Mouse (Mus musculus): ENCODE measurements around the gene Spata48.
A peak's percentile ranks its signal among the peaks of the same experiment; 100 is the strongest.

The Spata48 gene

DNA sequence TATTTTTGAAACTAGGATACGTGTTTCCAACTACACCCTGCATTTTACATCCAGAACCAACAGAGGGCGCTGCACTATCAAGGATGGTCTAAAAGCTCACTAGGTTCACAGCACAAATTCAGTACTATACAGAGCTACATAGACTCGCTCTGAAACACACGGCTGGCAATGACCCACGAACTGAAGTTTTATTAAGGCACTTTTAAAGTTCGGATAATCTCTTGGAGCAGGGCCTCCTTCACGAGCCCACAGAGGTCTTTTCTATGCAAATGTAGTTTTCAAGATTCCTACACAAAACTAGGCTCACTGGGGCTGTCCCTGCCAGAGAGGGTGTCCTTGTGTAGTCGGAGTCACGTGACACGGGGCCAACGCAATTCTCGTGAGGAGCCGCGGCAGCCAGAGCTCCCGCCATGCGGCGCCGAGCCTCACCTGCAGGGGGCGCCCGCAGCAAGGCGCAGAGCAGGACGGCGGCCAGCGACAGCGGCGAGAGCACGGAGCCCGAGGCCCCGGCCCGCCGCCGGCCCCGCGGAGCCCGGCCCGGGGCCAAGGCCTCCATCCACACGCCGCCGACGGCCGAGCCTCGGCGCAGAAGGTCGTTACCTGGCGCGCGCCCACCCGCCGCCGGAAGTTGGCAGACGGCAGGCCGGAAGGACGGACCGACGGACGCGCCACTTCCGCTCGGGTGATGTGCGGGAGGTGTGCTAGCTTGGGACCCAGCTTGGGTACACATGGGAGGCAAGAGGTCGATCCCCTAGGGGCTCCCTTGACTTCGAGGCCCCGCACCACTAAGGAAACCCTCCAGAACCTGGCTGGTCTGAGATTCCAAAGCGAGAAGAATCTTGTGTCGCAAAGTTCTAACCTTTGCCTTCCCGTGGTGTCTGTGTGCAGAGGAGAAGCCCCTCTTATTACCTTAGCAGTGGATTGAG is at the start of gene Spata48, which contains the start of gene Zpbp:
Gene Spata48, plus strand, starts transcription at position 460 of the 926 bp plus-strand sequence.
Gene Zpbp, minus strand, starts transcription at position 774 of the 926 bp plus-strand sequence.
- peak; percentile 90 for DNase-seq (ENCODE audit: extremely low spot score)

DNA sequence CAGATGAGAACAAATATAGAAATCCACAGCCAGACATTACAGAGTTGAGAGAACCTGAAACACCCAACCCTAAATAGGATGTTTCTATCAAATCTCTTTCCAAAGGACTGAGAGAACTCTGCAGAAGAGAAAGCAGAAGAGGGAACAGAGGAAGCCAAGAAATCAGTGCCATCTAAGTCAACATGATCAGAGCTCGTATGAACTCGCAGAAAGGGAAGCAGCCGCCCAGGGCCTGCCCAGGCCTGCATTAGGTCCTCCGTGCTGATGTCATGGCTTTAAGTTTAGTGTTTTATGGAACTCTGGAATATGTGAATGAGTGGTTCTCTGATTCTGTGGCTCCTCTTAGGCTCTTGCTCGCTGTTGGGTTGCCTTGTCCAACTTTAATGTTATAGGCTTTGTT is 47.7 kb upstream of the Spata48 start:
- DNase-seq (ENCODE audit: extremely low spot score) = no peak

DNA sequence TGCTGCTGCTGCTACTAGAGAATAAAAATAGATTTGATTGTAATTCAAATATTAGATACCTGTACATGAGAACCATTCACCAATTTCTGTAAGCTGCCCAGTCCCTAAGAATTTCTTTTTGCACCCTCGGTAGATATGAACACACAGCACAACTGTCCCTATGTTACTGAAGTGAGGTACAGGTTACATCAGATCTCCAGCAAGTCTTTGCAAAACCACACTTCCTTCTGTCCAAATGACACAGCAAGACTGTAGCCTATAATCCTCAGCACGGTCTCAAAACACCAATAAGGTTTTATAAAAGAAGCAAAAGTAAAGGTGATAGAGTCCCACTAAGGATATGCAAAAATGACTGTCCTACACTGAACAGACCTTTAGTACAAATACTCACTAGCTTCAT is 44.5 kb upstream of the Spata48 start:
- no peak for DNase-seq (ENCODE audit: extremely low spot score)

DNA sequence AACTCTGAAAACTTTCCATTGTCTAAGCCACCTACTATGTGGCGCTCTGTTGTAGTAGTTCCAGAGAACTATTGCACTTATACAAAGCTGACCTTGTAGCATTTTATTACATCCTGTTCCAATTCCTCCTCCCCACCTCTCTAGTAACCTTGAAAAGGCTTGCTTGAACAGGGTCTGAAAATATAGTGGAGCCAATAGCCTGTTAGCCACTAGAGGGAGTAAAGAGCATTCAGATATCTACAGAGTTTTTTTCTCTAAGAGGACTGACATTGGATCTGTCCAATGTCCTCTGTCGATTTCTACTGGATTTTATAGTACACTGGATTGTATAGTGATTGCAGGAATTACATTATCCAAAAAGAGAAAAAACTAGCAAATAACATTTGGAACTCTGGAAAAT is 6.9 kb upstream of the Spata48 start:
- DNase-seq (ENCODE audit: extremely low spot score) = no peak

DNA sequence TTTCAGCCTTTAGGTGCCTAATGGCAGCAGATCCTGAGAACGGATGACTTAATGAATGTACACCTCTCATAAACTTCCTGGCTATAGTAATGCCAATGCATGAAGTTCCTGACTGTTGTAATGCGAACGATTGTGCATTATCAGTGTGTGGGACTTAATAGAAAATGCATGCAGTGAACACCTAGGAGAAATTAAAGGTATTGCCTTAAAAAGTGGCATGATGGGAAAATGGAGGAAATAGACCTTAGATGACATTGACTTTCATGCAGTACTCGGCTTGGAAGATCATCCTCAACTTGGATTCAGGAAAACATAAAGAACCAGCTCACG is 632 bp downstream of the Spata48 start:
- no peak for DNase-seq (ENCODE audit: extremely low spot score)

DNA sequence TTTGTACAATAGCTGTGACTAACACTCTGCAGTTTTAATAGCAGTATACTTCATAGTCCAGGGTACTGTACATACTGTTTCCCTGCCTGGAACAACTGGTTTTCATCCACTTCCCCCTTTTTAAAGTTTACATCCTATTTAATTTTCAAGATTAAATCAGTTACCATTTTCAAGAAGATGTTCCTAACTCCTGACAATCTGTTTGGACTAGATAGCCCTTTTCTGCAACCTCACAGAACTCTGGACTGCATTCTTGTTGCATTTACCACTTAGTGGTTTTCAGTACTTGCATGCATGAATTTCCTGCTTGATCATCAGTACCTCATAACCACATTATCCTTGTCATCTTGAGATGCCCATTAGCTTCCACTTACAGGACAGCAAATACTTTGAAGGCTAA is 7.0 kb downstream of the Spata48 start:
- DNase-seq (ENCODE audit: extremely low spot score) = no peak

DNA sequence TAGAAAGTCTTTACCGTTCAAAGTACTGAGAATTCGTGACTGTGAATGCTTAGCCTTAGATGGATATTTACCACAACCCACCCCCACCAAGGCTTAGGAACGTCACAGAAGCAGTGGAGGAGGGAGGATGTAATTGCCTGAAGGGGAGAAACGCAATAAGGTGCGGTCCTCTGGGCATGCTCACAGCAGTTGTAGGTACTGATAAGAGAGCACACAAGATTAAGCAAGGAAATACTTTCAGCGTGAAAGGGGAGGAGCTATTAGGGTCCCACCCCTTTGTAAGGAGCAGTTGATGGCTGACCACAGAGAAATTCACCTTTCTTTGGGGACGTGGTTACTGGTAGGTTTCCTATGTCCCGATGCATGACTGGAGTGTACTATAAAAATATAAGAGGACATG is 22.5 kb downstream of the Spata48 start:
- no peak for DNase-seq (ENCODE audit: extremely low spot score)

DNA sequence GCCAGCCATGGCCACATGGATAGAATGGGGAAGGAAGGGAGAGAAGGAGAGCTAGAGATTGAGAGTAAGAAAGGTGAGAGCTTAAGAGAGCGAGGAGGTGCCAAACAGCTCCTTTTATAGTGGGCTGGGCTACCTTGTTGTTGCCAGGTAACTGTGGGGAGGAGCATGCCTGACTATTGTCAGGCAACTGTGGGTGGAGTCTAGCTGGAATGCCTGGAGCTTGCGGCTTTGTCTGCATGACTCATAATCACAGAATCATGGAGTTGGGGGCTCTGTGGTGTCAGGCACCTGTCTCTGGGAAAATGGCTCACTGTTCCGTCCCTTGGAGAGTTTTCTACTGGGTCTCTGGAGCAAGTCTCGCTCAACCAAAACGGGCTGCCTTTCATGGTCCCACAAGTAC is 30.1 kb downstream of the Spata48 start:
- no peak for DNase-seq (ENCODE audit: extremely low spot score)

DNA sequence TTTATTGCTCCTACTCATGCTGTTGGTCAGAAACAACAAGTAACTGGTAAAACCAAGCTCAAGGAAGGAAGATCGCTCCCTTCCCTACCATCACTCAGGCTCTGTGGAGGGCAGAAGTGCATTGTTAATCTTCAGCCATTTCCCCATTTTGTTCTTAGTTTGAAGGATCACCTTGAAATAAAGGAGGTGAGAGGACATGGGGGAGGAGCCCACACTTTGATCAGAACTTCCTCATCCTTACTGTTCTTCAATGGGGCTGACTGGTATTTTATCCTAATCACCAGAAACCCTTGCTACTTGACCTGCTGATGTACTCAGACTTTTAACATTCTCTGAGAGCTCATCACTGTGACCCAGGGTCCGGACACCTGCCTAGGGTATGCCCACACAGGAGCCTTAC is 33.8 kb downstream of the Spata48 start:
- DNase-seq (ENCODE audit: extremely low spot score) = no peak

DNA sequence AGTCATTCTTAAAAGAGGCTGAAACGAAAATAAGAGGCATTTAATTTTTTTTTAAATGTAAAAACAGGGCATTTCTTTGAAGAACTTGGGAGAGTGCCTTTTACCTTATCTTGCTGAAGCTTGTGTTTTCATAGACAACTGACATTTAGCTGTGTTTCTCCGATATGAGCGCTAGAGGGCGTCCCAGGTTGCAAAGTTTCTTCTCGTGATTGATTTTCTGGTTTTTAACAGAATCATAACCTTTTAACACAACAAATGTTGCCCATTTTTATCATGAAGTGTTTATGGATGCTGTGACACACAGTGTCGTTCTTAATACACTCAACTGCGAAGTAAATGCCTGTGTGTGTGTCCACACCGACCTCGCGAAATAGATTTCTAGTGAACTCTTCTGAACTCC is 38.0 kb downstream of the Spata48 start:
- DNase-seq (ENCODE audit: extremely low spot score) = peak; percentile 36

DNA sequence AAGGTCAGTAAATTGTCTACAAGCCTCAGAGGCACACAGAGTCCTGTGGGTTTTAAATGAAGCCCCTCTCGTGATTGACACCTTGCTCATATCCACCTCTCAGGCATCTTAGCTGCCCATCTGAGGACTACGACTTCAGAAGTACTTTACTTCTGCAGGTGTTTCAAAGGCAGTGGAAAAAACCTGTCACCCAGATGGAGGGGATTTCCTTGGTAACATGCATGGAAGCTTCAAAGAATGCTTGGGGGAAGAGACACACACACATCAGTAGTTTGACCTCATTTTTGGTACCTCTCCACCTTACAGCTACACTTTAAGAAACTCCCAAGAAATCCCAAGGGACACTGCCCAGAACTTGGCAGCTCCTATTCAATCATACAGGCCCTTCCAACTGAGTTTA is 44.3 kb downstream of the Spata48 start:
- no peak for DNase-seq (ENCODE audit: extremely low spot score)

DNA sequence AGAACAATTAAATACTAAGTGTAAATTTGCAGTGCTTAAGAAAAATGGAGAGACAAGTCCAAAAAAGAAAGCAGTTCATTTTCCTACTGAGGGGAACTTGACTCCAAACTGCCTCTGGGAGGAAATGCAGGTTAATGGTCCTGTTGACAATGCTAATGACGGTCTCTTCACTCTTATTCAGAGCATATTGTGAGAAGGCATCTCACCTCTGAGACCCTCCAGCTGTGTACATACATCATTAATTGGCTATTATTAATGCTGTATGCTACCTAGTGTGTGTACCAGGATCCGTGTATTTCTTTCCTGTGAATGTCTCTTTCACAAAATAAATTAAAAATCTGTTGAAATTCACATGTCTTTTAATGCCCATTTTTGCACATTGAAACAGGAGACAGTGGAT is 47.5 kb downstream of the Spata48 start:
- DNase-seq (ENCODE audit: extremely low spot score) = no peak

DNA sequence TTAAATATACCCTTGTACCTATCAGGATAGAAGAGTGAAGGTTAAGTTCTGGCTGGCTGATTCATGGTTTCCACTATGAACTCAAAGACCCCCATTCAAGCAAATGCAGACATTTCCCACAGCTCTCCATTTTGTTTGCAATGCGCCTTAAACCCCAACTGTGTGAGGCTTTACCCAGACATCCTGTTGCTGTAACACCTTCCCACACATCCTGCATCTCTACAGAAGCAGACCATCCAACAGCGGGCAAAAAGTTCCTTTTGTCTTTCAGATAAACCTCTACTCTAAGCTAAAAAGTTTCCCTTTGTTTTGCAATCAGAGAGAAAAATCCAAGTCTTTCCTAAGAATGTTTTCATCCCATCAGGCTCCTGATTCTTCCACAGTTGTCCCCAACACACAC is 50.2 kb downstream of the Spata48 start:
- no peak for DNase-seq (ENCODE audit: extremely low spot score)

DNA sequence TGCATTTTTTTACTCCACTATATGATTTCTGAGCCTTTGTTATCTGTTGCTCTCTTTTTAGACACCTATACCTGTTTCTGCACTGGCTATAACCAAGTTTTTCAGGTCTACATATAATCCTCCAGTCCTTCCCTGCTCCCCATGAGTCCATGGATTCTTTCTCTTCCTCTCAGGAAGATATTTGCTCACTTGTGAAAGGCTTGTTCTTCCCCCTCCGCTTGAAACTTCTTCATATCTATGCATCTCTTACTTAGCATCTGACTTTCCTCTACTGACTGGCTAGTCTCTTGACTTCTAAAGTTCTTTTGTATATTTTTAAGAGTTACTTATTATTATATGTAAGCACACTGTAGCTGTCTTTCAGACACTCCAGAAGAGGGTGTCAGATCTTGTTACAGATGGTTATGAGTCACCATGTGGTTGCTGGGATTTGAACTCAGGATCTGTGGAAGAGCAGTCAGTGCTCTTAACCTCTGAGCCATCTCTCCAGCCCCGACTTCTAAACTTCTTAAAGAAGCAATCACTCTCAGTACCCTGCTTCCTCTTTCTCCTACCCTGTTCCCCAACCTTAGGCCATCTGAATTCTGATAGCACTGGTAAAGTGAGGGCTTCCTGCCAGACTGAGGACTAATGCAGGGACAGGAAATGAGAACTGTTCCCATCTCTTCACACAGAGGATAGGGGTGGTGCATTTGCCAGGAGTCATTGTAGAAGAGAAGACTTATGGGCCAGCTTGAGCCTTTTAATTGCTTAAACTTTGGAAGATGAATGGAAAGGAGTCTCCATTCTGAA is 51.3 kb downstream of the Spata48 start:
- DNase-seq (ENCODE audit: extremely low spot score) = no peak

DNA sequence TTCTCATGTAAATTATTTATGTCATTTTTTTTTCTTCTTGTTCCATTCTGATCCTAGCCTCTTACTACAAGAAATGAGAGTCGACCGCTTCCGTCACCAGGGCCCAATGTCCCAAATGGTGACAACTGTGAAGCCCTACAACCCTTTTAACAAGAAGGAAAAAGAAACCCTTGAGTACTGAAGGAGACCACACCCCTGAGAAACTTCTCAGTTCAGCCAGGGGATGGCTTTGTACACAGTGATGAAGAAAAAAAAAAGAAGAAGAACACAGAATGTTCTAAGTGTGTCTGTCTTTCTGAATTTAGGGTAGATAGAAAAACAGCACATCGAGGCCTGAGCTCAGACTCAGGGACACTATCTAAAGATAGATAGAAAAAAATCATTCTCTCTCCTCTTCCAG is 53.0 kb downstream of the Spata48 start:
- no peak for DNase-seq (ENCODE audit: extremely low spot score)

DNA sequence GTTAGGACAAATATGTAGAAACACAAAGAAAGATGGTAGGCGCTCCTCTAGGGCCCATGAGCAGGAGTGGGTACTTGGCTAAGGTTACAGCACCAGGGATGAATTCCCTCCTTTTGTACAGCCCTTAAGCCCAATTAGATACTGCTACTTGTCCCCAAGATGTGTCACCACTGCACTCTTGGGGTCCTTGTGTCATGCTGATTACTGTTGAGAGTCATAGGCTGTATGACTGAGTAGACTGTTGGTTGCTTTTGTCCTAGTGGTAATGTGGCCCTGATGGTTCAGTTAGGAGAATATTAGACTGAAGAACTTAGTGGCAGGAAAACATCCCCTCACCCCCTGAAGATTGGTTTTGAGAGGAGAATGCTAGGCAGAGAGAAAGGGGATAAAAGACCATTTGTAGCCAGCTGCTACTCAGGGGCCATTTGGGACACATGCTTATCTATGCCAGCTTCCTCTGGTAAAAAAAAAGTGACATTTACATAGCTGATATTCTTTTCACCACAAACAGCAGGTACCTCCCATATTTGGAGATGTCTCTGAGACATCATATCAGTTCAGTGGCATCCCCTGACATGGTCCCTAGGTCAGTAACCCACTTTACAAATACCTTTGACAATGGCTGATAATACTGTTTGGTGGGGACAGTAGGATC is 56.0 kb downstream of the Spata48 start:
- DNase-seq (ENCODE audit: extremely low spot score) = no peak

DNA sequence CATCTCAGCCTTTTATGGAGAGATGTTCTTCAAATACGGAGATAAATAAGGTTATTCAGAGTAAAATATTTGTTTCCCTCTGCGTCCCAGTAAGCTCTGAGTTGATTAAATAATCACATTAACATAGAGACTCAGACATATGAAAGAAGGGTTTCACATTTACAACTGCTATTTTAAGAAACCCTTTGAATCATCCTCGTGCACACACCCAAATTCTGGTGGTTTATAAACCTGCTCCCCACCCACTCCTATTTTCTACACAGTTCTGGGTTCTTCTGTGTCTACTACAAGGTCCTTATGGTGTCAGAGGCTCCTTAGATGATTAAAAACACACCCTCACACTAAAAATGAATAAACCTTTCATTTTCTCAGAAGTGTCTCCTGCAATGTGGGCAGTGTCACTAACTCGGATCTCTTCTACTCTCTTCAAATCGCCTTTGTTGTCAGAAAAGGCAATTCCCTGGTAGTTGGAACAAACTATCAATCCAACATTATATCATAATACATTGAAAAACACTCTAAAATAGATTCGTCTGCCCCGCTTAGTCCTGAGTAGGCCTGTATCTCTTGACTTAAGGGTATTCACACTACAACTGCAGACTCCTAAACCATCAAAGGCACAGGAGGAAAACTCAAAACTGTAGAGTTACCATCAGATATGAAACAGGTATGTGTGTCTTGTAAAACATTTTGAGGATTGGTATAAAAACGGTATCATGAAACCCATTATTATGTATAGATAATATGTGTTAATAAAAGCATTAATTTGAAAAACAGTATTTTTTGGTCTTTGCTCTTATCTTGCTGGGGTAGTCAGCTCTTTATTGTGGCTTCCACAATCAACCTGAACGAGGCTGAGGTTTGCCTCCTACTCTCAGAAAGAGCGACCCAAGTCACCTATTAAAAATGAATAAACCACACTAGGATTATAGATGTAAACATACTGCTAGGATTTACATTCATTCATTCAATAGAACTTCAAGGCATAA is 57.7 kb downstream of the Spata48 start:
- DNase-seq (ENCODE audit: extremely low spot score) = no peak

DNA sequence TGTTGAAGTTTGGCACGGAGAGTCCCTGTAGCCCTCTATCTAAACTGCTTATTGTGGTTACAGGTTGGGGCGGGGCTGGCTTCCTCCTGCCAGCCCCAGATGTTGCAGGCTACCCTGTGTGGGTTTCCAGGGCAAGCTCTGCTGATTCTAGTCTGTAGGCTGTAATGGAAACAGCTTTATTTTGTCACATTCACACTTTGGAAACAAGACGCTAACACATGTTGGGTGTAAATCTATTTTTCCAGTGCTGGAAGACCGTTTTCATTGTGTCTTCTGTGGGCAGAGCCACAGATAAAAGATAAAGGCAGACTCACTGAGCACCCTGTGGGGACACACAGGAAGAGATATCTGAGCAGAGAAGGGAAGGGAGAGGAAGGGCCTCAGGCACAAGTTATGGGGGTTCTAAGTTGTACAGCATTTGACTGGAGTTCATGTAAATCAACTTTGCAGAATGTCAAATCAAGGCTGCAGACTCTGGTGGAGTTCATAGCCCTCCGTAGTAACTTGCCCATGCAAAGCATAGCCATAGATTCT is 60.1 kb downstream of the Spata48 start:
- DNase-seq (ENCODE audit: extremely low spot score) = no peak

DNA sequence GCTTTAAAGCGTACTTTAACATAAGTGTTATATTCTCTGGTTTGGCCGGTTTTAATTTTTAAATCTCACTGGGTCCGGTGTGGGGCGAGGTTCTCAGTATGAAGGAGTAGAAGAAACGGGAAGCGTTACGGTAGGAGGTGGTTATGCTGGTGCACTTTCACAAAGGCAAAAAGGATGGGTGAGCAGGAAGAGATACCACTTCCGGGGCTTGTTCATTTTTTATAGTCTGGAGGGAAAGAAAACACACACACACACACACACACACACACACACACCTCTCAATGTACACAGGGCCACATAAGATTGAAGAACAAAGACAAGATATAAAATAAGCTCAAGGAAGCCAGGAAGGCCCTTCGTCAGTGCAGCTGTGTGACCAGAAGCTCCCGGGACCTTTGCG is 66.9 kb downstream of the Spata48 start:
- DNase-seq (ENCODE audit: extremely low spot score) = no peak

DNA sequence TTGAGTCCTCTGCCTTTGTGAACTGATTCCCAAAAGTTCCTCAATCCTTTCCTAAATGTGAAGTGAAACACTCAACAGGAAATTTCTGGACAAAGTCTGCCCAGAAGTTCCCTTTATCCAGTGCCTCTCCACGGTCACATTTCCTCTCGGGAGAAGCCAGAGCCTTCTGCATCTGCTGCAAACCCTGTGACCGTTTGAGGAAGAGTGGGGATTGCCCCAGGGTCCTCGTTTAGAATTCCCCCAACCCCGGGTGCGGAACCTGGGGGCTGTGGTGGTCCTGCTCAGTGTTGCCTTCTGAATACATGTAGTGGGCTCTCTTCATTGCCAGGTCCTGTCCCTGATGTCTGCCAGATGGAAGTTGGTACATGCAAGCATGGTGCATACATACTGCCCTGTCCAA is 67.3 kb downstream of the Spata48 start:
- no peak for DNase-seq (ENCODE audit: extremely low spot score)

DNA sequence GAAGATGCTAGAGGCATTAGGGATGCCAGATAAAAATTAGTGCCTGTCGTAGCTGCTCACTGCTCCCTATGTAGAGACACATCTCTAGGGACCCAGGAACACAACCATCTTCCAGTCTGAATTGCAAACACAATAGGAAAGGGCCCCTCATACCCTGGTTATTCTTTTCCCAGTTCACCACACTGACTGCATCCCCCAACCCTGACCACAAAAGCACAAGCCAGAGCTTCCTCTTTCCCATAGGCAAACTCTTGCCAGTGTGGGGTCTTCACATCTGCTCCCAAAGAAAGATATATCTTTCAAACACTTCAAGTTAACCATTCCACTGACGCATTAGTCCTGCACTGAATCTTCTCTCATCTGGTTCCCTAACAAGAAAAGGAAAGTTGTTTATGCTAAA is 68.2 kb downstream of the Spata48 start:
- no peak for DNase-seq (ENCODE audit: extremely low spot score)

Measured in embryo, embryonic 9.5 days (tissue).